17 mouse cellular contexts compared by ENCODE assay signal in genomic region chr11:51565951-51566350, GRCm38 (mm10). TPM values are rescaled to one million over a fixed set of nuclear protein-coding genes. Genes with fewer than 3 reads are reported as not detected.
DNase-seq lines count a peak whose midpoint lies in the region; ATAC-seq and TF ChIP-seq lines count a peak whose summit lies in the region.
"Had no signal": no experiment of that assay in that cellular context is flagged by ENCODE, and none has a peak within 500 bp of the region (broad histone marks: within the 10 kb centered on the region; RNA-seq: fewer than 3 reads in every experiment).

No protein-coding gene starts in this region.

- no peaks in the 10 kb centered on the region for H3K9me3 ChIP-seq in liver, postnatal 0 days (ENCODE audit: low read length)
- H3K9me3 ChIP-seq in E14TG2a.4 (ENCODE audit: low read length): 0 out of 2 replicates have a peak, but pooled peaks cover 5% of the 10 kb centered on the region
- H3K9me3 ChIP-seq: midbrain, embryonic 12.5 days had no signal

- H3K4me1 ChIP-seq in heart, adult 2 months (ENCODE audit: control insufficient read depth, insufficient read depth, low read length): no peaks in the 10 kb centered on the region
- no peaks in the 10 kb centered on the region for H3K4me1 ChIP-seq in liver, postnatal 0 days (ENCODE audit: insufficient read depth)
- H3K4me1 ChIP-seq in E14TG2a.4 (replicated peaks; ENCODE audit: low read depth, low read length): peaks cover 16% of the 10 kb centered on the region
- H3K4me1 ChIP-seq: embryonic facial prominence, embryonic 12.5 days had no signal

- H3K4me2 ChIP-seq in liver, postnatal 0 days (ENCODE audit: low read depth, low read length): no peak overlapping the region
- H3K4me2 ChIP-seq: embryonic facial prominence, embryonic 12.5 days; midbrain, embryonic 12.5 days had no signal

- ATAC-seq in liver, postnatal 0 days: no peak

- H3K79me2 ChIP-seq in heart, adult 2 months (replicated peaks; ENCODE audit: control insufficient read depth, insufficient read depth, low read length): no peaks in the 10 kb centered on the region

- no peak for TF ChIP-seq POLR2A in heart, adult 2 months (IDR thresholded peaks at IDR 0.05; ENCODE audit: insufficient read depth, low read depth, low read length)

- no peaks in the 10 kb centered on the region for H3K36me3 ChIP-seq in heart, adult 2 months (ENCODE audit: control insufficient read depth, insufficient read depth, low read length)
- no peaks in the 10 kb centered on the region for H3K36me3 ChIP-seq in liver, postnatal 0 days (replicated peaks; ENCODE audit: insufficient read depth, low read length)
- H3K36me3 ChIP-seq in E14TG2a.4 (ENCODE audit: insufficient read depth, low read length): no peaks in the 10 kb centered on the region
- H3K36me3 ChIP-seq: embryonic facial prominence, embryonic 12.5 days; midbrain, embryonic 12.5 days had no signal

- no peak for TF ChIP-seq EP300 in heart, adult 2 months (IDR thresholded peaks at IDR 0.05; ENCODE audit: insufficient read depth, low read depth, low read length)
- no peak for TF ChIP-seq EP300 in liver, postnatal 0 days (IDR thresholded peaks at IDR 0.05; ENCODE audit: low read depth)

- no peak overlapping the region for H3K9ac ChIP-seq in heart, adult 2 months (ENCODE audit: low read depth, low read length)
- no peak overlapping the region for H3K9ac ChIP-seq in liver, postnatal 0 days (replicated peaks)
- H3K9ac ChIP-seq: embryonic facial prominence, embryonic 12.5 days; midbrain, embryonic 12.5 days had no signal

- H3K27ac ChIP-seq in heart, adult 2 months: no peak overlapping the region
- no peak overlapping the region for H3K27ac ChIP-seq in liver, postnatal 0 days (ENCODE audit: low read depth)
- H3K27ac ChIP-seq: embryonic facial prominence, embryonic 12.5 days; forebrain, embryonic 10.5 days; midbrain, embryonic 12.5 days had no signal

- no peak for DNase-seq in heart, adult 2 months
- DNase-seq in heart, postnatal 14 days: no peak
- DNase-seq in liver, postnatal 0 days: no peak
- DNase-seq in liver: no peak
- peak; percentile 40 for DNase-seq in induced T-regulatory cell, adult 2 months (ENCODE audit: low read depth)
- DNase-seq in right cerebral cortex, postnatal 4 days: no peak
- no peak for DNase-seq in urinary bladder, postnatal 4 days (ENCODE audit: low spot score in 2 of 2)
- DNase-seq: adrenal gland, adult 2 months; cerebellum, postnatal 25 days; heart, adult 18-20 months; kidney, postnatal 25 days; lung, postnatal 10 days; thymus, postnatal 4 days had no signal

- no peaks in the 10 kb centered on the region for H3K27me3 ChIP-seq in heart, adult 2 months (ENCODE audit: control insufficient read depth, insufficient read depth, low read length)
- H3K27me3 ChIP-seq in liver, postnatal 0 days (ENCODE audit: insufficient read depth, low read length): no peaks in the 10 kb centered on the region
- H3K27me3 ChIP-seq in E14TG2a.4 (ENCODE audit: insufficient read depth, low read length): peaks cover 19% of the 10 kb centered on the region
- H3K27me3 ChIP-seq: embryonic facial prominence, embryonic 12.5 days; midbrain, embryonic 12.5 days had no signal

- 87% methylated on average over 6 of the region's 6 CpGs for WGBS in heart, adult 2 months
- 82% methylated on average over 6 of the region's 6 CpGs for WGBS in liver, postnatal 0 days (ENCODE audit: insufficient replicate concordance)

- no peak overlapping the region for H3K4me3 ChIP-seq in heart, adult 2 months
- H3K4me3 ChIP-seq in liver, postnatal 0 days (ENCODE audit: low read depth, low read length): no peak overlapping the region
- no peak overlapping the region for H3K4me3 ChIP-seq in E14TG2a.4 (replicated peaks; ENCODE audit: low read length)
- H3K4me3 ChIP-seq: embryonic facial prominence, embryonic 12.5 days; forebrain, embryonic 10.5 days; midbrain, embryonic 12.5 days had no signal

- intact Hi-C loops in heart, adult 2 months (cut with DNase I): no loop called here
- intact Hi-C loops in heart, postnatal 14 days (cut with DNase I): no loop called here

- peak; percentile 28; the same call in 1 of the 2 replicates for TF ChIP-seq CTCF in heart, adult 2 months (IDR thresholded peaks at IDR 0.05)
- TF ChIP-seq CTCF in liver, postnatal 0 days (IDR thresholded peaks at IDR 0.05; ENCODE audit: low read depth): peak; percentile 55
- peak; percentile 67 for TF ChIP-seq CTCF in E14TG2a.4 (conservative IDR thresholded peaks at IDR 0.05; ENCODE audit: low read length)

RNA-seq across cellular contexts. Expression of gene Phykpl, which starts 18.6 kb away (rescaled TPM):
- 1 to 10 TPM; 6.9 to 8.9 TPM for total RNA-seq in heart, adult 2 months (2021)
- 16.8 and 17.0 TPM in 2 replicates for polyA plus RNA-seq in heart, adult 2 months (2012; rRNA removed)
- 10 to 100 TPM; 10.3 to 10.4 TPM for total RNA-seq in heart, postnatal 14 days (2021)
- 14.5 TPM in 2 replicates for polyA plus RNA-seq in liver, postnatal 0 days (2015; fragmentation: Nextera tagmentation; extraction: Ambion mirVana)

RNA-seq across cellular contexts. Expression of gene Hnrnpab, which starts 40.7 kb away (rescaled TPM):
- total RNA-seq in heart, adult 2 months (2021): 100 to 1,000 TPM; 132 to 145 TPM
- 68.4 and 71.5 TPM in 2 replicates for polyA plus RNA-seq in heart, adult 2 months (2012; rRNA removed)
- 100 to 1,000 TPM; 141 to 163 TPM for total RNA-seq in heart, postnatal 14 days (2021)
- 114 and 130 TPM in 2 replicates for polyA plus RNA-seq in liver, postnatal 0 days (2015; fragmentation: Nextera tagmentation; extraction: Ambion mirVana)

RNA-seq across cellular contexts. Expression of gene Nhp2, which starts 53.6 kb away (rescaled TPM):
- total RNA-seq in heart, adult 2 months (2021): 10 to 100 TPM; 18.4 to 24.8 TPM
- 18.5 and 19.0 TPM in 2 replicates for polyA plus RNA-seq in heart, adult 2 months (2012; rRNA removed)
- 10 to 100 TPM; 19.5 to 21.3 TPM for total RNA-seq in heart, postnatal 14 days (2021)
- 70.1 and 76.2 TPM in 2 replicates for polyA plus RNA-seq in liver, postnatal 0 days (2015; fragmentation: Nextera tagmentation; extraction: Ambion mirVana)
